Mouse (Mus musculus) liver, embryonic 16.5 days (tissue): Measurements from ENCODE around the gene Nfe2l1. TPM values are rescaled to one million over a fixed set of nuclear protein-coding genes. Genes with fewer than 3 reads are reported as not detected.

ENCODE experiments used
- ATAC-seq: fragments of 200-750 bp; cut with Nextera tagmentation; 2 replicates; pipeline ENCODE4 v1.8.0; 2017; ENCODE audit warnings: low read depth, mild to moderate bottlenecking, moderate number of reproducible peaks, moderate library complexity
- H3K27ac ChIP-seq: fragments of 300-500 bp; sonication (generic); 2 replicates; pipeline ENCODE4 v1.5.1; 2014; ENCODE audit warnings: mild to moderate bottlenecking, low read length
- H3K27me3 ChIP-seq: fragments of 300-500 bp; sonication (generic); 2 replicates; pipeline ENCODE4 v1.6.1; 2014; ENCODE audit warnings: low read depth, low read length, mixed read lengths; ENCODE audit not compliant: control insufficient read depth, insufficient read depth
- H3K36me3 ChIP-seq: fragments of 300-500 bp; sonication (generic); 2 replicates; pipeline ENCODE4 v1.6.1; 2014; ENCODE audit warnings: mild to moderate bottlenecking; ENCODE audit not compliant: control insufficient read depth, insufficient read depth
- H3K4me1 ChIP-seq: fragments of 300-500 bp; sonication (generic); 2 replicates; pipeline ENCODE4 v1.6.1; 2014; ENCODE audit warnings: low read depth, low read length, mixed read lengths; ENCODE audit not compliant: control insufficient read depth
- H3K4me2 ChIP-seq: fragments of 300-500 bp; sonication (generic); 2 replicates; pipeline ENCODE4 v1.6.1; 2014; ENCODE audit warnings: low read depth, low read length, mixed read lengths
- H3K4me3 ChIP-seq: fragments of 300-500 bp; sonication (generic); 2 replicates; pipeline ENCODE4 v1.5.1; 2014; ENCODE audit warnings: low read depth, mild to moderate bottlenecking, low read length
- H3K9ac ChIP-seq: fragments of 300-500 bp; sonication (generic); 2 replicates; pipeline ENCODE4 v1.6.1; 2014; ENCODE audit warnings: low read depth, low read length
- H3K9me3 ChIP-seq: fragments of 300-500 bp; sonication (generic); replicated peaks from 2 replicates; pipeline ENCODE4 v1.6.1; 2016; ENCODE audit warnings: low read length; ENCODE audit not compliant: control insufficient read depth
- WGBS: fragments of 180-500 bp; shearing (Covaris S2); extraction: QIAGEN DNeasy Blood & Tissue Kit; methylation state at CpG from one replicate; pipeline ENCODE4 v1.1.7; 2014; ENCODE audit not compliant: insufficient replicate concordance; 5-methylcytosine and 5-hydroxymethylcytosine counted together
- polyA plus RNA-seq: library from polyadenylated mRNA; unstranded; fragments of >200 nt; fragmentation: Nextera tagmentation; extraction: Ambion mirVana; gene quantifications from 2 replicates; pipeline ENCODE4 v1.2.1, GENCODE M21; 2015

The Nfe2l1 gene
- polyA plus RNA-seq, 1 experiment from 2014 or later = 20.1 TPM

DNA sequence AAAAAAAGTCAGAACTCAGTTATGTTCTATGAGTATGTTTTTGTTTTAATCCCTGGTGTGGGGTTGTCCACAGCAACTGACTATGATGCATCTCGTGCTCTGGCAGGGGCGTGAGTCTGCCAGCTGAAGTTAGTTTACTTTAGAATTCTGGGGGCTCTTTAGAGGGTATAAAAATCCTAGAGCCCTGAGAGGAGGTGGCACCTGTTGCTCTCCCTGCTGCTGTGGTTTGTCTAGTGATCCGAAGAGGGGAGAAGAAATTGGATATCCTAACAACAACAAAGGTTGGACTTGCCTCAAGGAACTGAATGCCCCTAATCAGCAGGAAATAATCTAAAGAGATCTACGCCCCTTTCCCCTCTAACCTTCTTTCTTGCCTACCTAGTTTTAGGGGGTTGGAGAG lies 8.6 kb upstream of the Nfe2l1 start:
- WGBS = 51% methylated on average over 4 of the region's 4 CpGs
- no peaks in the 10 kb centered on the region for H3K4me1 ChIP-seq
- no peak overlapping the region for H3K9ac ChIP-seq
- no peak overlapping the region for H3K4me3 ChIP-seq
- H3K36me3 ChIP-seq = no peaks in the 10 kb centered on the region
- H3K4me2 ChIP-seq = no peak overlapping the region
- H3K27ac ChIP-seq = no peak overlapping the region
- no peaks in the 10 kb centered on the region for H3K27me3 ChIP-seq
- ATAC-seq = no peak
- no peaks in the 10 kb centered on the region for H3K9me3 ChIP-seq

DNA sequence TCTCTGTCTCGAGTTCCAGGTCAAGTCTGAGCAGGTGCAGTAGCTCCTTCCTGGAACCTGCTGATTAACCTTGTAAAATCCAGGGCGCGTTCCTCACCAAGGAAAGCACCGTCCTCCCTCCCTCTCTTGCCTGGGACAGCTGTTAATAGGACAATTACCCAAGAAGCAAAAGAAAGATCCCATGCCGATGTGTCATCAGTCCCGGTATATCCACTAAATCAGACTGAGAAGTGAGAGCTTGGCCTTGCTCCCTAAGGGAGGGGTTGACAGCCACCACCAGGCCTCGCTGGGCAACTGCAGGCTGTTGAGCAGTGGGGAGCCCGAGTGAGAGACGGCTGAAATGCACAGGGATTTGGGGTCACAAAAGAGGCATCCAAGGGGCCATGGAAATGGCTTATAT lies 7.5 kb upstream of the Nfe2l1 start:
- WGBS = 40% methylated on average over 9 of the region's 9 CpGs
- no peak for ATAC-seq
- Histone ChIP-seq H3K27ac (no peak overlapping the region), H3K9ac (no peak overlapping the region), H3K4me3 (no peak overlapping the region), H3K9me3 (no peaks in the 10 kb centered on the region), H3K36me3 (no peaks in the 10 kb centered on the region), H3K27me3 (no peaks in the 10 kb centered on the region), H3K4me1 (no peaks in the 10 kb centered on the region), H3K4me2 (no peak overlapping the region)

DNA sequence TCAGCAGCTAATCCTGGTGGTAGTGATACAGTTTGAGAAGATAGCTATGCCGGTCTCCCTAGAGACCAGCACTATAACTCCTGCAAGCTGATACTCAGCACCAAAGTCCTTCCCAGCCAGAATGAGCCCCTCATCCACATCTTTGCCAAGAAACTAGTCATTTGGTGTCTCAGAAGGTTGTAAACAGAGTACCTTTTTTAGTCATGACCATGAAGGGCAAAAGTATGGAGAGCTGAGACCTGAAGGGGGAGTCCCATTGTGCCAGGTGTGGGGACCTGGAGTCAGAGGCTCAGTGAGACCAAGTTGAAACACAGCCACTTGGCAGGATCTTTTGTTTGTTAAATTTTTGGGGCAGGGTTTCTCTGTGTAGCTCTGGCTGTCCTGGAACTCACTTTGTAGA lies 4.4 kb upstream of the Nfe2l1 start:
- ATAC-seq = no peak
- Histone ChIP-seq H3K4me3 (no peak overlapping the region), H3K36me3 (no peaks in the 10 kb centered on the region), H3K4me2 (no peak overlapping the region), H3K4me1 (peaks cover 8% of the 10 kb centered on the region), H3K27ac (no peak overlapping the region), H3K9ac (no peak overlapping the region), H3K27me3 (no peaks in the 10 kb centered on the region), H3K9me3 (no peaks in the 10 kb centered on the region)
- WGBS = 81% methylated on average over 1 of the region's 1 CpGs

DNA sequence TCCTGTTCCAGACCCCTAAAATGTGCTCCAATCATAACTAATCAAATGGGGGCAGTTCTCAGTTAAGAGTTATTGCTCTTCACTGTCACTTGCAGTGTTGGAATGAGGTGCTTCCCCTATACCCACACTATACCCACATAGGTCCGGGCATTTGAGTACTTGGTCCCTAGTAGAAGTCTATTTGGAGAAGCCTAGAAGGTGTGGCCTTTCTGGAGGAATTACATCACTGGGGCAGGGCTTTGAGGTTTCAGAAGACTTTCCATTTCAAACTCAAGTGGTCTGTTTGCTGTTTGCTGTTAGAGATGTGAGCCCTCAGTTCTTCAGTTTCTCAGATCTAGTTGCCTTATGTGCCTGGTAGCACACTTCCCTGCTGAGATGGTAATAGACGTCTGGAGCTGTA lies 3.2 kb upstream of the Nfe2l1 start:
- Histone ChIP-seq H3K9ac (no peak overlapping the region), H3K27ac (no peak overlapping the region), H3K4me2 (no peak overlapping the region), H3K9me3 (no peaks in the 10 kb centered on the region), H3K27me3 (no peaks in the 10 kb centered on the region), H3K4me3 (no peak overlapping the region), H3K4me1 (peaks cover 16% of the 10 kb centered on the region), H3K36me3 (no peaks in the 10 kb centered on the region)
- no peak for ATAC-seq
- WGBS = 29% methylated on average over 2 of the region's 2 CpGs

DNA sequence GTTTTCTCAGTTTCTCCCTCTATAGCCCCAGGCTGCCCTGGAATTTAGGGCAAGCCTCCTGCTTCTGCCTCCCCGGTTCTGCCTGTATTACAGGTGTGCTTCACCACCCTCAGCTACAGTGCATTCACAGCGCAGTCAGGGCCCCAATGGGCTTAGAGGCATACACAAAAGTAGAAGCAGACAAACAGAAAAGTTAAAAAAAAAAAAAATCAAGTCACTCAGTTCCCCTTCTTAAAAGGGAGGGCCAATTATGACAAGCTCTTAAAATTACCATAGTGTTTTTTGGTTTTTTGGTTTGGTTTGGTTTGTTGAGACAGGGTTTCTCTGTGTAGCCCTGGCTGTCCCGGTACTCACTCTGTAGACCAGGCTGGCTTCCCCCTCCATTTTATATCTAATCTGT lies 2.8 kb upstream of the Nfe2l1 start:
- ATAC-seq = no peak
- H3K4me3 ChIP-seq = no peak overlapping the region
- H3K27me3 ChIP-seq = no peaks in the 10 kb centered on the region
- H3K4me1 ChIP-seq = peaks cover 20% of the 10 kb centered on the region
- H3K27ac ChIP-seq = no peak overlapping the region
- no peak overlapping the region for H3K9ac ChIP-seq
- WGBS = 69% methylated on average over 3 of the region's 3 CpGs
- H3K36me3 ChIP-seq = no peaks in the 10 kb centered on the region; the same call in 1 of the 2 replicates
- no peak overlapping the region for H3K4me2 ChIP-seq
- H3K9me3 ChIP-seq = no peaks in the 10 kb centered on the region

DNA sequence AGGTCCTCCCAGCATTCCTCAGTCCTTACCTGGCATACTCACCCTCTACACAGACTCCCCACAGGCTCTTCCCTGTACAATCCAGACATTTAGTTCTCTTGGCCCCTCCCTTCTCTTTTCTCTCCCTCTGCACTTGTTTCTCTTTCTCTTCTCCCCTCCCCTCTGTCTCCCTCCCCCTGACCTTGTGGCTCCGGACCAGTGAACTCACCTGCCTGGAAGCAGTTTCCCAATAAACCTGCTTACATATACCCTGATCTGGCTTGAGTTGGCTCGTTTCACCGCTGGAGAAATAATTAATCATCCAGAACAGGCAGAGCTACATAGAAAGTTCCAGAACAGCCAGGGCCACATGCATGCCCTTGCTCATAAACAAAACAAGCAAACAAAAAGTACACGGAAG lies 1.7 kb upstream of the Nfe2l1 start:
- Histone ChIP-seq H3K9ac (no peak overlapping the region), H3K4me2 (no peak overlapping the region), H3K4me3 (no peak overlapping the region), H3K27me3 (no peaks in the 10 kb centered on the region), H3K4me1 (peaks cover 30% of the 10 kb centered on the region), H3K36me3 (peaks cover 5% of the 10 kb centered on the region), H3K27ac (0 out of 2 replicates have a peak overlapping the region, but pooled peaks have one; percentile 8), H3K9me3 (no peaks in the 10 kb centered on the region)
- WGBS = 62% methylated on average over 4 of the region's 4 CpGs
- ATAC-seq = no peak

DNA sequence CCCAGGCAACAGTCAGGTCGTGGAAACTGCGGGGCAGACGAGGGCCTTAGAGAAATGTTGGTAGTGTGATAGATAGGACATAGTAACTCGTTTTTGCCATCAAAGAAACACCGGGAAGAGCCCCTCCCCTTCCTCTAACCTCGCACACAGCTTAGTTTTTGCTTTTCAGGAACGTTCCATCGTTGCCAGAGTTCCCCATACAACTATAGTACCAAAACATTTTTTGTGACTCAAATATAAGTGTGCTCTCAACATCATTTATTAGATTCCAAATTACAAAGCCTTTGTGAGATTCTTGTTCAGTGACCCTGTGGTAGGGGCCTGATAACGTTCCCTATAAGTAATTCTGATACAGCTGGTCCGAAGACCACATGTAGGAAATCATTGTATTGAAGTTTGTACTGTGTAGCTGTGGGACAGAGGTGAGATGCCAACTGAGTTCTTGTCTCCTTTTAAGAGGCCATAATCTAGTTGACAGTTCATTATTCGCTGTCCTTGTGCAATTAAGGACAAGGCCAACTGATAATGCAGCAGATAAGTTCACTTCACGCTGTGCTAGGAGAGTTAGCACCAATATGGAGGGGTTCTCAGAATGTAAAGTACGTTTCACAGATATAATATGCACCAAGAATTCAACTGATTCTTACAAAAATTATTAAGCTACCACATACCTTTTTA lies 910 bp upstream of the Nfe2l1 start:
- H3K27ac ChIP-seq = peak overlapping the region; percentile 86
- no peaks in the 10 kb centered on the region for H3K27me3 ChIP-seq
- H3K36me3 ChIP-seq = peaks cover 5% of the 10 kb centered on the region
- peak overlapping the region; percentile 99 for H3K4me3 ChIP-seq
- H3K9ac ChIP-seq = peak overlapping the region; percentile 73
- no peak for ATAC-seq
- 12% methylated on average over 13 of the region's 13 CpGs for WGBS
- no peaks in the 10 kb centered on the region for H3K9me3 ChIP-seq
- peaks cover 38% of the 10 kb centered on the region for H3K4me1 ChIP-seq
- peak overlapping the region; percentile 84 for H3K4me2 ChIP-seq

DNA sequence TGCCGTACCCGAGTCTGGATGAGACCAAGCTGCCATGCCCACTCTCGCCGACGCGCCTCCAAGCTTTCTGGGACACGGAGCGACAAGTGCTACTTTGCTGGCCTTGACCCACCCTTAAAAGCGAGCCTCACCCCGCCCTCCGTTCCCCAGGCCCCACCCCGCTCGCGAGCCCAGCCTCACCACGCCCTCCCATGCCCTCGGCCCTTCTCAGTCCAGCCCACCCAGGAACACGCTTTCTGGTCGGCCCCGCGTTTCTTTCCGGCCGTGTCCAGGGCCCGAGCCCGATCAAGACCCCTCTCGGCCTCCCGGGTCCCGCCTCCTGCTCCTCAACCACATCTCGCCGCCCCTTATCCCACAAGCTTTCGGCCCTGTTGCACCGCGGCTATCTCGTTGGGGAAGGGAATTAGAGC lies 360 bp downstream of the Nfe2l1 start:
- H3K4me1 ChIP-seq = peaks cover 50% of the 10 kb centered on the region
- H3K27ac ChIP-seq = peak overlapping the region; percentile 99
- under 1% methylated on average over 33 of the region's 33 CpGs for WGBS
- peak overlapping the region; percentile 97 for H3K9ac ChIP-seq
- H3K9me3 ChIP-seq = no peaks in the 10 kb centered on the region
- H3K27me3 ChIP-seq = no peaks in the 10 kb centered on the region
- H3K36me3 ChIP-seq = peaks cover 5% of the 10 kb centered on the region
- peak; percentile 83 for ATAC-seq
- peak overlapping the region; percentile 99 for H3K4me3 ChIP-seq
- peak overlapping the region; percentile 72 for H3K4me2 ChIP-seq

DNA sequence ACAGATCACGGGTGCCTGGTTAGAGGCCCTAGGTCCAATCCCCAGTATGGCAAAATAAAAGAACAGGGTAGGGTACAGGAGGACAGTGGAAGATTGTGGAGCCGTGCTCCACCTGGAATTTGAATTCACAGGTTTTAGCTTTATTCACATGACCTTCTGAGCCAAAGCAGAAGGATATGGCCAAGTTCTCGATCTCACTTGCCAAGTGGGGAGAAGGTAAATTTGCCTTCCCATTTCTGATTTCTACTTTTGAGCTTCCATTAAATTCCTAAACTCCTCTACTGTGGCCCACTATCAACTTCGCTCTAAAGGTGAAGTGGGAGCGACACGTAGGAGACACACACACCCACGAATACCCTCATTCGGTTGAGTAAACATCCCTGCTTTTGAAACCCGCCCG lies 887 bp downstream of the Nfe2l1 start:
- Histone ChIP-seq H3K9me3 (no peaks in the 10 kb centered on the region), H3K4me1 (peaks cover 55% of the 10 kb centered on the region), H3K27me3 (no peaks in the 10 kb centered on the region), H3K4me3 (peak overlapping the region; percentile 99), H3K4me2 (peak overlapping the region; percentile 72), H3K9ac (peak overlapping the region; percentile 97), H3K36me3 (peaks cover 5% of the 10 kb centered on the region), H3K27ac (peak overlapping the region; percentile 99)
- ATAC-seq = no peak
- 10% methylated on average over 10 of the region's 10 CpGs for WGBS
